Mouse (Mus musculus) layer of hippocampus, adult 18-20 months (tissue): ENCODE data around the gene Gm5890. TPM values are rescaled to one million over a fixed set of nuclear protein-coding genes. Genes with fewer than 3 reads are reported as not detected.
"Not testable (repeated sequence)": the region's sequence is repeated elsewhere in the genome, so short reads cannot be mapped to it uniquely, and the experiment has no call there.

ENCODE experiments used
- DNase-seq, 2 experiments: peaks; one replicate each; pipeline ENCODE4 v3.0.0; 2022; ENCODE audit warnings: low spot score in 2 of 2
- long read RNA-seq: library from polyadenylated mRNA; stranded (forward); transcript quantifications from one replicate; pipeline ENCODE4 v2.0.0, GENCODE M21; 2021
- total RNA-seq, 2 experiments: library from RNA; stranded (reverse); gene quantifications; 2 replicates each; pipeline ENCODE4 v1.2.3; 2021

The Gm5890 gene
- not detected for total RNA-seq
- long read RNA-seq = 0 reads

DNA sequence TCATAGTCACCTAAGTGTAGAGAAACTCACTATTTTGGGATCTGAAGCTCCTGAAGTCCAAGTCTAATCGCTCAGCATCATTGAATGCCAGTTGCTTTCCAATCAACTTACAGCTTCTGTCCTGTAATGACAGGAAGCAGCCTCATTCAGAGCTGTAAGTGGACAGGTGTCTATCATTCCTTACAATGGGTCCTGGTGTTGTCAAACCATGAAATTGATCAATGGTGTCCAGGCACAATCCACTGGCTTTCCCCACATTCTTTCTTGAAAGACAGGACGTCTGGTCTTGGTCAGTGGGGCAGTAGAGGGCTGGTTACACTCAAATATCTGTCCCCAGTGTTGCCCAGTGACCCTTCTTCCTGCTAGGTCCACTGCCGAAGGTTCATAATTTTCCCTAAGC, at the start of gene Gm5890:
Gene Gm5890 (minus strand): TSS at position 101 of the 400 bp plus-strand sequence.
- not testable (repeated sequence) for DNase-seq

DNA sequence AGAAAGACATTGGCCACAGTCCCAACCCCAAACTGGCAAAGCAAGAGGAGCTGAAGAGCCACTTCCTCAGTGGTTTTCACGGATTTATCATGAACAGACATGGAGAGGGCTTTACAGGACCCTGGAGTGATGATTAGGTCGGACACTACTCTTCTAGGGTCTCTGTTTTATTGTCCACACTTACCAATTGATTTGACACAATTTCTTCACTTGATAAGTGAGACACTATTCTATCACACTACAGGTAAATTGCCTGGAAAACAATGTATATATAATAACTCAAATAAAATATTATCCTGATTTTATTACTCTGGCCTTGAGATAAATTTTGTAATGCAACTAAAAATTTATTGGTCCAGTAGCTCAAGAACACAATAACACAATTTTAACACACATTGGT, 28.9 kb downstream of the Gm5890 start, which contains the start of gene Gm4498:
Gene Gm4498 (minus strand): TSS at position 101 of the 400 bp plus-strand sequence.
- not testable (repeated sequence) for DNase-seq

Other genes with a start within 250 kb of the Gm5890 start
- gene Vmn1r91, start 163.2 kb downstream of the Gm5890 start, total RNA-seq = not detected
- gene Gm16442, start 140.3 kb downstream of the Gm5890 start, total RNA-seq = not detected
- not detected for gene Vmn1r93, start 123.7 kb downstream of the Gm5890 start, total RNA-seq
- not detected for gene Vmn1r94, start 94.5 kb downstream of the Gm5890 start, total RNA-seq
- gene Vmn1r95, start 69.1 kb downstream of the Gm5890 start, total RNA-seq = not detected
- gene Gm6164, start 57.2 kb downstream of the Gm5890 start, total RNA-seq = not detected
- not detected for gene Gm4498, start 29.0 kb downstream of the Gm5890 start, total RNA-seq
- not detected for gene Gm4133, start 71.2 kb upstream of the Gm5890 start, total RNA-seq
- not detected for gene Gm5728, start 112.6 kb upstream of the Gm5890 start, total RNA-seq
- not detected for gene Vmn1r100, start 155.1 kb upstream of the Gm5890 start, total RNA-seq
- gene Vmn1r101, start 179.8 kb upstream of the Gm5890 start, total RNA-seq = not detected
- not detected for gene Gm10670, start 212.1 kb upstream of the Gm5890 start, total RNA-seq
- not detected for gene Vmn1r103, start 247.7 kb upstream of the Gm5890 start, total RNA-seq